Mouse (Mus musculus) cerebellum, postnatal 14 days (tissue): ENCODE results near the gene Ercc6.

ENCODE experiments used
- DNase-seq, 2 experiments: peaks; one replicate each; pipeline ENCODE4 v3.0.0; 2021; ENCODE audit warnings: mixed read lengths in 2 of 2

Ercc6 gene

GRCm38 (mm10) chr14:32520400-32520926 is 7.1 kb downstream of the Ercc6 start:
- no peak for DNase-seq

- no peak for DNase-seq
These were observed 9.0 kb downstream of the Ercc6 start for GRCm38 (mm10) chr14:32522336-32522735.

DNA sequence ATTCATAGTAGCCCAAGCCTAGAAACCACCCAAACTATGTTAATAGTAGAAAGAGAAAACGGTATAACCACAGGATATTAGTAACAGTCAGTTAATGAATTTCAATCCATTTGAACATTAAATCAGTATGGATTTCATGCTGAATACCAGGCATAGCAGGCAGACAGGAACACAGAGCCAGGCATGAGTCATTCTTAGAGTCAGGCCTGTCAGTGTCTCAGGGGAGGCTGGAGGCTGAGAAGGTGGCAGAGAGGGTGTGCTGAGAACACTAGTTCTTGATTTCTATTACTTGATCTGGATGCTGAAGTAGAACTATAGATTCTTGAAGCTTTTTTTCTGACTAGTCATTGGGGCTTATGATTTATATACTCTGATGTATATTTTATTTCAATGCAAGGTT is 10.8 kb downstream of the Ercc6 start:
- no peak for DNase-seq

DNA sequence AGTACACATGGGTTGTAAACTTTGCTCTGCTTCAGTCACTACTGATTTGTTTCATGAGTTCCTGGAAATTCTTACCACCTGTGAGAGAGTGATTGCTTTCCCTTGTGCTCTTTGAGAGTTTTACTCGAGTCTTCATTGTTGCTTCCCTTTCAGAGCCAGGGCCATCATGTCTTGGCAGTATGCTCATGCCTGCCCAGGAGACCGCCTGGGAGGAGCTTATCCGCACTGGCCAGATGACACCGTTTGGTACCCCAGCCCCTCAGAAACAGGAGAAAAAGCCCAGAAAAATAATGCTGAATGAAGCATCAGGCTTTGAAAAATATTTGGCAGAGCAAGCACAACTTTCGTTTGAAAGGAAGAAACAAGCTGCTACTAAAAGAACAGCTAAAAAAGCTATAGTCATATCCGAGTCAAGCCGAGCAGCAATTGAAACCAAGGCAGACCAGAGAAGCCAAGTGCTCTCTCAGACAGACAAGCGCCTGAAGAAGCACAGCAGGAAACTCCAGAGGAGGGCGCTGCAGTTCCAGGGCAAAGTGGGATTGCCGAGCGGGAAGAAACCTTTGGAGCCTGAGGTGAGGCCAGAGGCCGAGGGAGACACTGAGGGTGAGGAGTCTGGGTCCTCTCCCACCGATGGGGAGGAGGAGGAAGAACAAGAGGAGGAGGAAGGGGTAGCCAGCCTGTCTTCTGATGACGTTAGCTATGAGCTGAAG is 12.8 kb downstream of the Ercc6 start:
- DNase-seq = peak; percentile 47 to 56

DNA sequence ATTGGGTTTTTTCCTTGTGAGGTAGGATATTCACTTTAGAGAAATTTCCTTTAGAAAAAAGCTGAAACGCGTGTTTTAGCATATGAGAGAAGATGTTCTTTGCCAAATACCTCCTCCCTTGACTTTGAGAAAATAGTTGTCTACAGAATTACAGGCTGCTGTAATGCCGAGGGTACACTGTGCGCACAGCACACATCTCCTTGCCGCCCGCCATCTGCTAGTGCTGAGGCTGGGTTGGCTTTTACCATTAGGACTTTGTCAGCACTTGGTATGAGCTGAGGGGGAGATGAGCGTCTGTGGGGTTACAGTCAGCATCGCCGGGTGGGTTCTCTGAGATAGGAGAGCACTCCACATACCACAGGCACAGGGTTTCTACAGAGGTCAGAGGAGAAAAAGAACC is 13.9 kb downstream of the Ercc6 start:
- no peak for DNase-seq

DNA sequence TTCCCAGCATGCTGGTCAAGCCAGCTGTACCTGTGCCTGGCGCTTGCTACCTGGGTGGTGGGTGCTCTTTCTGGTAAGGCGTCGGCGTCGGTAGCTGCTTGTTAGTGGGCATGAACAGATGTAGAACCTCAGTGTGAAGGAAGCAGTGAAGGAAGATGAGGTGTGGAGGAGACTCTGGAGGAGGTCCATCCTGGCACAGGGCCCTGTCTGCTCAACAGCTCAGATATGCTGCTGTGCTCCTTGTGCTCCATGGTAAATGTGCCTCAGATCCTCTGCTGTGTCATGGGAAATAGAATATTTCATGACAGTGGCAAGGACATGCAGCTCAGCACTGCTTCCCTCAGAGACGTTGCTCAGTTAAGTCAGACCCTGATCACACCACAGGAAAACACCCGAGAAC is 15.7 kb downstream of the Ercc6 start:
- peak; percentile 44 to 45 for DNase-seq

DNA sequence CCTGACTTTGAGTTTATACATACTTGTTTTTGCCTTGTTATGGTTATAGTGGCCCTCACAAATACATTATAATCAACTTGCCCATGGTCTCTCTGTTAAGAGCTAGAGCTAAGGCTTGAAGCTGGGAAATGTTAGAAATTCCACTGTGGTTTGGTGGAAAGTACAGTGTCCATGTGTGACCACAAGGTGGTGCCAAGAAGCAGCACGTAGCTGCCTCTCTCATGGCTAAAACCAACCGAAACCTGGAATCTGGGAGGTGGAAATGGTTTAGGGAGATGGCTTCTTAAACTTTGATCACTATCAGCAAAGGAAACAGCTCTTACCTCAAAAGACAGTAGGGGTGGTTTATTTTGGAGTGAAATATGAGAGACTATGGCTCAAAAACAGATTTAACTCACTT is 17.6 kb downstream of the Ercc6 start:
- peak; percentile 71 to 77 for DNase-seq

DNA sequence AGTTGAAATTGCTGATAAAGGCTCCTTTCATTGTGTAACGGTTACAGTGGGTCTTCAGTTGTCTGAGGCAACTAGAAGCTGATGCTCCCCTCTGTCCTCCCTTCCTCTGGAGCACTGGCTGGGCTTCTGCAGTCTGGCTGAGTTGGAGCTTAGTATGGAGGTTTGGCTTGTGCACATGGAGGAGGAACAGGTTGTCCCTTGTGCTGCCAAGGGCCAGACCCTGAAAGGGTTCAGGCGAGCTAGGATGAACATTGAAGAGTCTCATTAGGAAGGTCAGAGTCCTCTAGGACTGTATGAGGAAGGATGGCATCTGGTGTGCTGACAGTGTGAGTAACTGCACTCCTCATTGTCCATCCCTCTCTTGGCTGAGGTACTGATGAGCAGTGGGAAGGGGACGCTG is 18.1 kb downstream of the Ercc6 start:
- DNase-seq = peak in 1 of 2 experiments; percentile 32

DNA sequence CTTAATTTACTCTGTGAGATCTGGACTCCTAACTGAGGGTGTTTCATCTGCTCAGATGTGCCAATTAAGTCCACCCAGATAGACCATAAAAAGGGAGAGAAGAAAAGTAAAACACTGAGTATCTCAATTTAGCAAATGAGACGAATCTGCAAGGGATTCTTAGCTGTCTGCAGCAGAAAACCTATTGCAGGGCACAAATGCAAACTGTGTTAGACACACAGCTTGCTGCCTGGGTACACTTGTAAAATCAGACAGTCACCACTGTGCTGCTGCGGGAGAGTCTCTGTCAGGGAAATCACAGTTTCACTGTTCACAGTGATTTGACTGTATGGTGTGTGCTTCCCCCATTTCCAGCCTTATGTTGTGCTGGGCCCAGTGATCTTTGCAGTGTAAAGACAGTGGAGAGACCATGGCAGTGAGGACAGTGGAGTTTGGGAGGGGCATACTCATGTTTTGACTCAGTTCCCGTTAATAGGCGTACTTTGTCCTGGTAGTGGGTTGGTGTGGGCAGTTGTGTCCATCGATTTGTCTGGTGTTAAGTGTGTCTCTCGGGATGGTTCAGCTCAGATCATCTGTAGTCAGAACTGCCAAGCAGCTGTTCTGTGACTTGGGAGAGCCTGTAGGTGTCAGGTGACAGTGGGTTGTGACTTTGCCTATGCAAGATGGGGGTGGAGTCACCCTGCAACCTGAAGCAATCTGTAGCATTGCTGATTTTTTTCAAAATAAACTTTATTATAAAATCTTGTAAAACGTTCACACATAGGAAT is 19.2 kb downstream of the Ercc6 start:
- DNase-seq = no peak

GRCm38 (mm10) chr14:32533148-32533520 is 19.8 kb downstream of the Ercc6 start:
- no peak for DNase-seq

- DNase-seq = no peak
These were observed 20.3 kb downstream of the Ercc6 start for GRCm38 (mm10) chr14:32533656-32534055.

GRCm38 (mm10) chr14:32534137-32534536 is 20.8 kb downstream of the Ercc6 start:
- DNase-seq = no peak

GRCm38 (mm10) chr14:32536763-32537162 is 23.4 kb downstream of the Ercc6 start:
- DNase-seq = no peak

GRCm38 (mm10) chr14:32538115-32538514 is 24.8 kb downstream of the Ercc6 start:
- DNase-seq = no peak

DNA sequence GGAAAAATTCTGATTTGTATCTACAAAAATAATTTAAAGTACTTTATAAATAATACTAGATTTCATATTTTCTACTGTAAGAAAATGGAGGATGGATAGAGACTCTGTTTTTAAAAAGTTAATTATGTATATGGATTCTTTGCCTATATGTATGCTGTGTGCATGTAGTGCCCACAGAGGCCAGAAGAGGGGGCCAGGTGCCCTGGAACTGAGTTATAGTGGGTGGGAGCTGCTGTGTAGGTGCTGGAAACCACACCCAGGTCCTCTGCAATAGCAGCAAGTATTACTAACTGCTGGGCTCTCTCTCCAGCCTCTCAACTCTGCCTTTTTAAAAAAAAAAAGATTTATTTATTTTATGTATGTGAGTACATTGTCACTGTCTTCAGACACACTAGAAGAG is 29.8 kb downstream of the Ercc6 start:
- DNase-seq = no peak

GRCm38 (mm10) chr14:32546676-32547075 is 33.4 kb downstream of the Ercc6 start:
- no peak for DNase-seq

GRCm38 (mm10) chr14:32551854-32552253 is 38.5 kb downstream of the Ercc6 start:
- peak in 1 of 2 experiments; percentile 35 for DNase-seq

DNA sequence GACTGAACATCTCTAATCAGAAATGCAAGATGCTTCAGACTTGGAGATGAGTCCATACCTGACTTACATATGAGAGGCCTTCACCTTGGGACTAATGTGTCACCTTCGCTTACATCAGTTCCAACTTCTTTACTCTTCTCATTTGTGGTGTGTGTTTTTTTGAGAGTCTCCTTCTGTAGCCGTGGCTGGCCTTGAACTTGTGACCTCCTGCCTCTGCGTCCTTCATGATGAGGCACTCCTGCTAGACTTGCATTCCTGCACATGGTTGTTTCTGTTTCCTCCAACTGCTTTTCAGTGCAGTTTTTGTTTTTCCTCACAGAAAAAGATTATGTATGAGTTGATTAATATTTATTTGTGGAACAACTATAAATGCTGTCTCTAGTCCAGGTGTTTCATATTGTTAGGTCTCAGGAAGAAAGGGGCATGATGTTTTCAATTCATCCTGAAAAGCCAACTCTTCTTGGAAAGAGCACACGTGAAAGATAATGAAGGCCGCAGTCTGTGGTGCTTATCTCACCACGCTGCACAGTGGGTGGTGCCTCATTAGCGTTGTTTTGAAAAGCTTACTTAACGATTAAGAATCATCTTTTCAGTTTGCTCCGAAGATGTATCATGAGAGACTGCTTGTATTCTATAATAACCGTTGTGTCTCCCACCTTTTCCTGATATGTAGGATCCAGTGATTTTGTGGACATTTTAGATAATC is 40.0 kb downstream of the Ercc6 start:
- no peak for DNase-seq

DNA sequence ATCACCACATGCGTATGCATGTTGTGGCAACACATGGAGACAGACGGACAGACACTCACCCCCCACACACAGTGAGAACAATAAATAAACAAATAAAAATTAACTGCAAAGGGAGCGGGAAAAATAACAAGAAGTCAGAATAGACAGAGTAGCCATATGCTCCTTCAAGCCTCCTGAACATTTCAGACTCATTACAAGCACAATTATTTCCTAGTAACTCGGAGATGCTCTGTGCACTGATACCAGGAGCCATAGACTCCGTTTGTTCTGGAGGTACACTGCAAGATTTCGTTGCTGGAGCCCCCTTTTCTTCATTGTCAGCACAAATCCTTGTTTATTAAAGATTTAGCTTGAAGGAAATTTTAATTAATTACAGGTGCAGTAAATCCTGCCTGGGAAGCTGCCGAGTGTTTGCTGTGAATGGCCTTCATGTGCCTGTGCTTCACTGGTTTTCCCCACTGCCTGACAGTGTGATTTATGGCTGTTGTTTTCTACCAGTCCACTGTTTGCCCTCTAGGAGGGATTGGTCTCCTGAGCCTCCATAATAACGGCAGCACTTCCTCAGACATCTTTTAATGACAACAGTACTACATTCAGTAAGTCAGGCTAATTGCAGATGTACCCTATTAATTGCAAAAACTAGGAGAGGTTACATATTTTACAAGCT is 41.7 kb downstream of the Ercc6 start:
- DNase-seq = no peak

DNA sequence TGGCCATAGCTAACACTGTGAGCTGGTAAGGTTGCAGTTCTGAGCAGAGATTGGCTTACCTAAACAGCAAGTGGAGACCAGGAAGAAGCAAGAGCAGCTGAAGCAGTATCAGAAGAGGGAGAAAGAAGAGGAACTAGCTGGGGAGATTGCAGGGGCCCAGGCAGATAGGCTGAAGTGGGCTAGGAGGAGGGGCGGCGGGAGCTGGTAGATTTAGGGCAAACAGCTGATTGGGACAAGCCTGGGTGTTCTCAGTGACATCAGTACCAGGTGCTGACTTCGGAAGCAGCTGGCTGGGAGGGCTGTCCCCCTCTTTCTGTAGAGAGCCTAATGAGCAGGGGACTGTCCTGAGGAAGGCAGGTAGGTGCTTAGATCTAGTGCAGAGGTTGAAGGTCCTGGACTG is 48.1 kb downstream of the Ercc6 start:
- no peak for DNase-seq

GRCm38 (mm10) chr14:32563661-32564060 is 50.3 kb downstream of the Ercc6 start:
- peak; percentile 23 to 29 for DNase-seq

DNA sequence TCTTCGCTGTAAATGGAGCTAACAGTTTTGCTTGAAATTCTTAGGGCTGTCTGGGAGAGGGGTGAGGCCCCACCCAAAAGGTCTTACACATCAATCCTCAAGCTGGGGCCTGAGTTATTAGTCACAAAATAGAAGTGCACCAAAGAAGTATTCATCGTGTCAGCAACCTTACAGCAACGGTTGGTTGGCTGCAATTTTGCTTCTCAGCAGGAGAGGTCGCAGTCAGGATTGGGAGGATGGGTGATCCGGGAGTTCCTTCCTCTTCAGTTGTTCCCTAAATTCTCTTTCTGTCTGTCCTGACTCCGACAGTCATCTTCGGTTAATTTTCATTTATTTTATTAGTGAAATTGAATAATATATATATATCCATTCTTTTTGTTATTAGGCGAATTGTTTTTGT is 59.2 kb downstream of the Ercc6 start:
- peak in 1 of 2 experiments; percentile 21 for DNase-seq

- DNase-seq = no peak
These were observed 65.1 kb downstream of the Ercc6 start for GRCm38 (mm10) chr14:32578420-32578819.
